Mouse (Mus musculus) kidney, embryonic 14.5 days (tissue): ENCODE measurements around the gene Mamdc4. TPM values are rescaled to one million over a fixed set of nuclear protein-coding genes. Genes with fewer than 3 reads are reported as not detected.

Source experiments
- polyA plus RNA-seq: library from polyadenylated mRNA; unstranded; fragments of >200 nt; fragmentation: Nextera tagmentation; extraction: Ambion mirVana; gene quantifications from 2 replicates; pipeline ENCODE4 v1.2.1, GENCODE M21; 2014

Mamdc4 gene
- polyA plus RNA-seq, 1 experiment from 2014 or later: 7.5 TPM

Other genes with a start within 250 kb of the Mamdc4 start
- 89.9 and 106 TPM in 2 replicates for gene Man1b1, start 242.5 kb downstream of the Mamdc4 start, polyA plus RNA-seq
- gene Dpp7, start 218.5 kb downstream of the Mamdc4 start, polyA plus RNA-seq: 15.4 and 16.2 TPM in 2 replicates
- gene Uap1l1, start 209.2 kb downstream of the Mamdc4 start, polyA plus RNA-seq: 19.3 and 25.0 TPM in 2 replicates
- gene Sapcd2, start 202.5 kb downstream of the Mamdc4 start, polyA plus RNA-seq: 45.1 and 47.2 TPM in 2 replicates
- gene Entpd2, start 179.0 kb downstream of the Mamdc4 start, polyA plus RNA-seq: 2.0 and 2.7 TPM in 2 replicates
- gene Npdc1, start 175.5 kb downstream of the Mamdc4 start, polyA plus RNA-seq: 32.8 and 34.0 TPM in 2 replicates
- gene Fut7, start 151.6 kb downstream of the Mamdc4 start, polyA plus RNA-seq: not detected in 2 replicates
- gene Abca2, start 146.1 kb downstream of the Mamdc4 start, polyA plus RNA-seq: 8.1 and 11.2 TPM in 2 replicates
- 0.57 and 1.2 TPM in 2 replicates for gene Clic3, start 118.0 kb downstream of the Mamdc4 start, polyA plus RNA-seq
- gene Paxx, start 113.8 kb downstream of the Mamdc4 start, polyA plus RNA-seq: 23.5 and 23.9 TPM in 2 replicates
- gene Ptgds, start 104.8 kb downstream of the Mamdc4 start, polyA plus RNA-seq: 1.1 and 1.5 TPM in 2 replicates
- gene Lcn12, start 80.9 kb downstream of the Mamdc4 start, polyA plus RNA-seq: not detected in 2 replicates
- gene Fbxw5, start 74.1 kb downstream of the Mamdc4 start, polyA plus RNA-seq: 58.1 and 87.6 TPM in 2 replicates
- 7.9 and 9.8 TPM in 2 replicates for gene C8g, start 73.1 kb downstream of the Mamdc4 start, polyA plus RNA-seq
- 30.2 and 34.0 TPM in 2 replicates for gene Traf2, start 27.9 kb downstream of the Mamdc4 start, polyA plus RNA-seq
- 314 and 436 TPM in 2 replicates for gene Edf1, start 17.0 kb downstream of the Mamdc4 start, polyA plus RNA-seq
- gene Phpt1, start 379 bp upstream of the Mamdc4 start, polyA plus RNA-seq: 229 and 294 TPM in 2 replicates
- 0.07 and 0.18 TPM in 2 replicates for gene Ajm1, start 6.9 kb upstream of the Mamdc4 start, polyA plus RNA-seq
- 59.6 and 81.1 TPM in 2 replicates for gene Rabl6, start 33.7 kb upstream of the Mamdc4 start, polyA plus RNA-seq
- 0.23 and 0.29 TPM in 2 replicates for gene Ccdc183, start 42.8 kb upstream of the Mamdc4 start, polyA plus RNA-seq
- 24.3 and 35.0 TPM in 2 replicates for gene Tmem141, start 47.2 kb upstream of the Mamdc4 start, polyA plus RNA-seq
- 1.6 and 1.9 TPM in 2 replicates for gene Fcna, start 53.2 kb upstream of the Mamdc4 start, polyA plus RNA-seq
- not detected in 2 replicates for gene Lcn8, start 78.3 kb upstream of the Mamdc4 start, polyA plus RNA-seq
- gene Lcn5, start 83.1 kb upstream of the Mamdc4 start, polyA plus RNA-seq: not detected in 2 replicates
- not detected in 2 replicates for gene Lcn6, start 101.9 kb upstream of the Mamdc4 start, polyA plus RNA-seq
- gene Lcn10, start 107.9 kb upstream of the Mamdc4 start, polyA plus RNA-seq: not detected in 2 replicates
- gene Obp2a, start 125.2 kb upstream of the Mamdc4 start, polyA plus RNA-seq: not detected in 2 replicates
- gene Bmyc, start 131.9 kb upstream of the Mamdc4 start, polyA plus RNA-seq: 83.2 and 93.7 TPM in 2 replicates
- not detected in 2 replicates for gene Obp2b, start 162.2 kb upstream of the Mamdc4 start, polyA plus RNA-seq
- 0.45 TPM in 1 of 2 replicates, not detected in the other for gene Lcn3, start 190.7 kb upstream of the Mamdc4 start, polyA plus RNA-seq
- gene Lcn11, start 202.2 kb upstream of the Mamdc4 start, polyA plus RNA-seq: not detected in 2 replicates
- not detected in 2 replicates for gene Gm13539, start 207.4 kb upstream of the Mamdc4 start, polyA plus RNA-seq
- gene Glt6d1, start 241.0 kb upstream of the Mamdc4 start, polyA plus RNA-seq: not detected in 2 replicates
- gene Lcn9, start 248.3 kb upstream of the Mamdc4 start, polyA plus RNA-seq: not detected in 2 replicates